Mouse (Mus musculus): Measurements from ENCODE around the gene Vps11. TPM values are rescaled to one million over a fixed set of nuclear protein-coding genes. Genes with fewer than 3 reads are reported as not detected.
"Not testable (repeated sequence)": the region's sequence is repeated elsewhere in the genome, so short reads cannot be mapped to it uniquely, and the experiment has no call there.

Gene Vps11
- total RNA-seq (2021), result 10 to 100 TPM; 53.0 to 72.7 TPM
- long read RNA-seq, experiment 1, transcript Vps11-201 (16 exons, 3,536 nt), result major isoform, 76 of 103 reads
- long read RNA-seq, experiment 1, partial matches to known transcripts, result 19 of 103 reads
- long read RNA-seq, experiment 1, other reads (novel, unspliced or antisense), result 7 of 103 reads
- long read RNA-seq, experiment 2, transcript Vps11-201 (16 exons, 3,536 nt), result major isoform, 28 of 37 reads
- long read RNA-seq, experiment 2, partial matches to known transcripts, result 3 of 37 reads
- long read RNA-seq, experiment 2, other reads (novel, unspliced or antisense), result 6 of 37 reads

DNA sequence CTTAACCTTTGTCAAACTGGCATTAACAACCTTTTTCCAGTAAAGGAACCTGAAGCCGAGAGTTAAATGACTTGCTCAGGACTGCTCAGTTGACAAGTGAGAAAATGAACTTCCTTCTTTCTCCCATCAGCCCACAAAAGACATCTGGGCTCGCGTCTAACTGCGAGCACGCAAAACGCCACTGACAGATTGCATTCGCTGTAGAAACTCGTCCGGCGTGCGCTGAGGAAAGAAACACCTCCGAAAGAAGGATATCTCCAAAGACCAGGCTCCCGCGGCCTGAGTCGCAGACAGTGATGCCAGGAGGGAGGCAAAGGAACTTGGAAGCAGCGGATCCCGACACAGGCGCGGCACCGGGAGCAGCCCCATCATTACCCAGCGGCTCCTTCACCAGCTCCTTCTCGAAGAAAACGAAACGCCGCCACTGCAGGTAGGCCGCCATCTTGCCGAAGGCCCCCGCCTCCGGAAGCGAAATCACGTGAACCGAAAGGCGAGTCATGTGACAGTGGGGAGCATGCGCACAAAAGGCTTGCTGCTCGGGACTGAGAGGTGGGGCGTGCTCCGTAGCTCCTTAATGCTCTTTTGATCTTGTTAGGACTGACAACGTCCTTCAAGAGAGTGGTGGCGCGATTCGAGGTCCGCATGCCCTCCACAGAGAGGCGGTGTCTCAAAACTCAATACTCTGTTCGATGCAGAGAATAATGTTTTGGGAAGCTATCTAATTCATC is at the start of gene Vps11:
Vps11 (minus strand) TSS at position 481 of the 728 bp plus-strand sequence.
- peak; percentile 95 to 96 for DNase-seq

DNA sequence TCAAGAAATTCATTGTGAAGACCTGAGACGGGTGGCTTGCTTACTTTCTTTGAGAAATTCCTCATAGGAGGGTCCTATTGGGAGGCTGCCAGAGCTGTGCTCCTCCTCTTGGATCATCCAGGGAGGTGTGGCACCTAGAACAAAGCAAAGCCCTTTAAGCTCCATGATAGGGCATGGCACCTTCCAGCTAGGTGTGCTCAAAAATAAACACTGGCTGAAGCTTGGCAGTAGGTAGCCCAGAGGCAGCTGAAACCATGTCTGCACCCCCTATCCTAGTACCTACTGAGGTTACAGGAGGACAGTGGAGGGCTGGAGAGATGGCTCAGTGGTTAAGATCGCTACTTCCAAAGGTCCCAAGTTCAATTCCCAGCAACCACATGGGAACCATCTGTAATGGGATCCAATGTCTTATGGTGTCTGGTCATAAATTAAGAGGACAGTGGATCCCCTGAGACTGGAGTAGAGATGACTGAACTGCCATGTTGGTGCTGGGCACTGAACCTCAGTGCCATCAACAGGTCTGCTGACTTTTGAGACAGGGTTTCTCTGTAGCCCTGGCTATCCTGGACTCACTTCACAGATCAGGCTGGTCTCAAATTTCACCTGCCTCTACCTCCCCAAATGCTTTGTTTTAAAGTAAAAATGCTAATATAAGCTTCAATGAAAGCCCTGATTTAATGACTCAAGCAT is 49.3 kb upstream of the Vps11 start:
- no peak for DNase-seq

DNA sequence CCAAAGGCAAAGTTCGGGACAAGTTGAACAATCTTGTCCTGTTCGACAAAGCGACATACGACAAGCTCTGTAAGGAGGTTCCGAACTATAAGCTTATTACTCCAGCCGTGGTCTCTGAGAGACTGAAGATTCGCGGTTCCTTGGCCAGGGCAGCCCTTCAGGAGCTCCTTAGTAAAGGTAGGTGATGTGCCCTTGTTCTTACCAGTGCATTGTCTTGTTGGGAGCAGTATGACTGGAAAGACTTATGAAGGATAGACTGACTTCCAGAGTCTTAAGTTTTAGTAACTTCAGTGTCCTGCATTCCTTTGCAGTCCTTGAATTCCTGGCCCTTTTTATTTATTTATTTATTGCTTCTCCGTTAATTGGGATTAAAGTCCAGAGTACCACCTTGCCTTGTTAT is 47.2 kb upstream of the Vps11 start:
- not testable (repeated sequence) for DNase-seq

DNA sequence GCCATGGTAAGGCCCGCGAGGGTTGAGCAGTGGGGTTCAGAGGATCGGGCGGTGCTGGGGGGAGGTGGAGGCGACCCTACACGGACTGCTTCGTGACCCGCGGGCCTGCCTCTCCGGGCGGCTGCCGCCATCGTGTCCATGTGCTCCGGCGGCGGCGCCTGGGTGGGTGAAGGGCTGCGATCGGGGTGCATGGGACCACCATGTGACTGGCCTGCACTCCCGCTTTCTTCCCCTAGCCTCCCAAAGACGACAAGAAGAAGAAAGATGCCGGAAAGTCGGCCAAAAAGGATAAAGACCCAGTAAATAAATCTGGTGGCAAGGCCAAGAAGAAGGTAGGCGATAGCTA is 46.3 kb upstream of the Vps11 start:
- no peak for DNase-seq

DNA sequence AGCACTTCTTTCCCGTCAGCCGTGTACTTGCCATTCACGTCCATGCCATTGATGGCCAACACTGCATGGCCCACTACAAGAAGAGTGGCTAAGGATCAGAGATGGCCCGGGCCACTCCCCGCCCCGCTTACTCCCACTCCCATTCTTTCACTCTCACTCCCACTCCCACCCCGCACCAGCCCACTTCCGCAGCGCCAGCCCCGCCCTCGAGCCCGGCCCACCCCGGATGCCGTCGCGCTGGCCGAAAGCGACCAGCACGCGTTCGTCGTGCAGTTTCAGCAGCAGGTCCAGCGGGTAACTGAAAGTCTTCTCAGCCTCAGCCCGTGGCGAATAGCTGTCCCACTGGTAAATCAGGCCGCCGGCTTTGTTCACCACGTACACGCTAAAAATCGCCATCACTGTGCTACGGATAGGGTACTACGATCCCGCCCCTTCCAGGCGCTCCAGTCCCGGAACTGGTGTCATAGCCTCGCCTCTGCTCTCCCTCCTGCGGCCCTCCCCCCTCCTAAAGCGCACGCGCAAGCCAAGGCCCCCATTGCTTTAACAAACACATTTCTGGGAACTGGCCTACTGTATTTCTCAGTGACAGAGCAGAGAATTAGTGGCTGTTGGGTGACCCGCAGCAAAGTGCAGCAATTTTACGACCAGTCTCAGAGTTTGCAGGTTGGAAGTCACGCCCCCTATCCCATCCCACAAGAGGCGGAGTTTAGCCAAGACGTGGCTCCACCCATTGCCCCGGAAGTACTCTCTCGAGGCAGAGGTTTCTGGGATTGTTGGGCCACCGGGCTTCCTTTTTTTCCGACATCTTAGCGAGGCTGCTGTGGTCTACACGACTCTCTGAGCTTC is 45.7 kb upstream of the Vps11 start, which contains the start of the genes Rps25 and Trappc4:
Rps25 (plus strand) TSS at position 234 of the 846 bp plus-strand sequence.
Trappc4 (minus strand) TSS at position 695 of the 846 bp plus-strand sequence.
- peak; percentile 93 to 95 for DNase-seq

DNA sequence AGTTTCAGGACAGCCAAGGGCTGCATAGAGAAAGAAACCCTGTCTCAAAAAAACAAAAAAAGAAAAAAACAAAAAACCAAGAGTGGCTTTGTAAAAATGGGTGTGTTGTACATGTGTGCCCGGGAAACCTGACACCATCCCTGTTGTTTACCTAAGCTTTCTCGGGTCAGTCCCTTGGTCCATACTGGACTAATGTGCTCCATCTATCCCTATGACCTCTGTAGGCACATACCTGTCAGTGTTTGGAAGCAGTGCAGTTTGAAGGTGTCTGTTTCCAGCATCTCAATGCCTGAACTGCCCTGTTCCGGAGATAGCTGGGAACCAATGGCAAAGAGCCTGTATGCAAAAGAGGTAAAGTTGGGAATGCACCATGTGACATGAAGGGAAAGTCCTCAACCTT is 43.5 kb upstream of the Vps11 start:
- no peak for DNase-seq

DNA sequence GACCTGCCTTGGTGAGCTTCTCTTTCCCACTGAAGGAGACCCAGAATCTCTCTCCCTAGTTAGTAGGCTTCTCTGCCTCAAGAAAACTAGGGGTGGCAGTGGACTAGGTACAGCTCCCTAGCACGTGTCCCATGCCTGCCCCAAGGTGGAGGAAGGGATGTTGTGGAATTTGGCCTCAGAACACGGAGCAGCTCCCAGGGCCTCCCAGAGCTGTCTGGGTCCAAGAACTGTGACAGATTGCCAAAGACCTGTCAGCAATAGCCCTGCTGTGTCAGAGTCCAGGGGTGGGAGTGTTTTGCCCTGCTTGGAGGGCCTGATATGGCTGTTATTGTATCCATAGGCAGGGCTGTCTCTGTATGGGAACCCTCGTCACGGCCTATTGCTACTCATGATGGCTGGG is 39.6 kb upstream of the Vps11 start:
- peak in 1 of 2 experiments; percentile 49 for DNase-seq

DNA sequence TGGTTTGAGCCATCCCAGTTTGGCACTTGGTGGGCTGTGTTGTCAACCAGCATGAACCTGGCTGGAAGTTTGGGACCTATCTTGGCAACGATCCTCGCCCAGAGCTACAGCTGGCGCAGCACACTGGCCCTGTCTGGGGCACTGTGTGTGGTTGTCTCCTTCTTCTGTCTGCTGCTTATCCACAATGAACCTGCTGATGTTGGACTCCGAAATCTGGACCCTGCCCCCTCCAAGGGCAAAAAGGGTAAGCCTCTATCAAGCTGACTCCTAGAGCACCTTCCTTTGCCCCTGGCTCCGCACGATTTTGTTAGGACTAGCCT is 38.3 kb upstream of the Vps11 start:
- no peak for DNase-seq

DNA sequence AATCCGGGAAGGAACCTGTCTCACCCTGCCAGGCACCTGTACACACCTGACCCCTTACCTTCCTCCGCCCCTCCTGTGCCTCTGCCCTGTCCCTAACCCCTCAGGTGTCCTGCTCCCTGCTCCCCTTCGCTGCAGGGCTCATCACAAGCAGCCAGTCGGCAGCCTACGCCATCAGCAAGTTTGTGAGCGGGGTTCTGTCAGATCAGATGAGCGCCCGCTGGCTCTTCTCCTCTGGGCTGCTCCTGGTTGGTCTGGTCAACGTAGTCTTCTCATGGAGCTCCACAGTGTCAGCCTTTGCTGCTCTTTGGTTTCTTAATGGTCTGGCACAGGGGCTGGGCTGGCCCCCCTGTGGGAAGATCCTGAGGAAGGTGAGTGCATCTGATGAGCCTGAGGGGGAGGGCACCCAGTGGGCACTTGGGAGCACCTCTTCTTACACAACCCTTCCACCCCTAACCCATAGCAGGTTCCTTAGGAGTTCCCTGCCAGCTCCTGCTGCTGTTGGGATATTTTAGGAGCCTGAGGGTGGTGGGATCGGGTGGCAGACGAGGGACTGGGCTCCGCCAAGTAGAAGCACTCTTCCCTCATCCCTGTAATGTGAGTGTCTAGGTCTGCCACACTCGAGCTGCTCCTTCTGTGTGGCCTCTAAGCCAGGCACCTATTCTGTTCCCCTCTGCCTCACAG is 37.8 kb upstream of the Vps11 start:
- no peak for DNase-seq

DNA sequence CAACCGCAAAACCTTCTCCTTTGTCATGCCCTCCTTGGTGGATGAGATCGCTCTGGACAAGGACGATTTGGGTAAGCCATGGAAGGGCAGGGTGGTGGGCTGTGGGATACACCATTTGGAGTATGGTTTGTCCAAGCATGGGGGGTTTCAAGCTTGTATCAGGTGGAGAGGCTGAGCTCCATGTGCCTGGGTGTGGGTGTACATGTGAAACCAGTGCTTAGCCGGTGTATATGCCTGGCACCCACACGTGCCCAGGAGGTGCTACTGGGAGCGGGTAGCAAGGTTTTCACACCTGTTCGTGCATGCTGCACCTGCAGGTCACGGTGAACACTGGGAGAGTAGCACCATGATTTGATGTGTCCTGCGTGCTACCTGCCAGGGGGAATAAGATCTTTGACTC is 37.1 kb upstream of the Vps11 start:
- DNase-seq, result no peak

DNA sequence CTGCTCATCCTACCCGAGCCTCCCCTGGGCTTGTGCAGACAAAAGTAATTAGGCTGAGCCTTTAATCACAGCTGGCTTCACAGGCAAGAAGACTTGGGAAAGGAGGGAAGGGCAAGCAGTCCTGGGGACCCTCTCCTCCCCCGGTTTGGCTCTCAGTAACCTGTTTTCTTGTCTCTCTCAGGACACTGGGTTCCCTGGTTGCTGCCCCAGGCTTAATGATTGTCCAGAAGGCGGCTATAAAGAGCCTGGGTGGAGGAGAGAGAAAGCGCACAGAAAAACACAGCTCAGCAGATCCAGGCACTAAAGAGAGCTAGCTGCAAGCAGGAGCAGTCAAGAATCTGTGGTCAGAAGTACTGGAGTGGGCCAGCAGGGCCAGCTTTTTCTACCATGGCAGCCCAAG is 36.6 kb upstream of the Vps11 start:
- no peak for DNase-seq

DNA sequence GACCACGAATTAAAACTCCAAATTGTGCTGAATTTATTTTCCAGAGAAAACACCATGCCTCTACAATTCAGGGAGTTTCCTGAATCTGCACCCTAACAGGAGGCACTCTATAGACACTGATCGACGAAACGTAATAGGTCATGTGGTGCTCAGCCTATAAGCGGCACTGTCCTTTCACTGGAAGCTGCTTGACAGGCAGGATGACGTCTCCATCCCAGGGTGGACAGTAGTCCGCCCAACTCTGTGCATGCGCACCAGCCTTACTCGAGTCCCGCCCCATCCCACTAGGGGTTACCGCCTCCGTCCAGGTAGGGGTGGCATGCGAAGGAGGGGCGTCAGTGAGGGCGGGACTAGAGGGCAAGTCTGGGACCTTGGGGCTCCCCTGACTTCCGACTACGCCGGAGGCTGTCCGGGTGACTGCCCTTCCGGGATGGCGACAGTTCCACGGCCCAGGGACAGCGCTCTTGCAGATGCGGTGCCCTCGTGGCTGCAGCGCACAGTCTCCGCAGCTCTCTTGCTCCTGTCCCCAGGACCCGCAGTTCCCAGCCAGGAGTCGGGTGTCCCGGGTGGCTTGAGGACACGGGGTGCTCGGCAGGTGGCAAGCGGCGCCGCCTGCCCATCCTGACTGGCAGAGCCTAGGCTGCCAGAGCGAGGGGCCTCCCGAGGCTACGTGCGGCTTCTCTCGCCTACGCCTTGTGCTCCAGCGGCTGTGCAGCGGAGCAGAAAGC is 35.4 kb upstream of the Vps11 start, which contains the start of gene Slc37a4:
Slc37a4 (plus strand) TSS at position 169 of the 728 bp plus-strand sequence.
- peak; percentile 99 for DNase-seq

DNA sequence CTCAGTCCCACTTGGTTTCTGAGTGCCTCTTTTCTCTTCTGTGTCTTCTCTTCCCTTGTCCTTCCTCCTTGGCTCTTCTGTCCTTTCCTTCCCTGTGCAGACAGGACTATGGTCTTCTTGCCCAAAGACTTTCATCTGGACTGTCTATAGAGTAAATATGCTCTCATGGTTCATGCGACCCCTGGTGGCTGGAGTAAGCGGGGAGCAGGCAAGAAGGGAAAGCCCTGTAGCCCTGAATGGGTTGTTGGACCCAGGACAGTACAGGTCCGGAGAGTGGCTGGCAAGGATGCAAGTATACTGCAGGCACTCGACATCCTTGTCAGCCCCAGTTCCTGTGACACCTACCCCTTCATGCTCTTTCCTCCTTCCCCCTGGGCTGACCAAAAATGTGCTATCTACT is 30.0 kb upstream of the Vps11 start:
- DNase-seq, result peak; percentile 78 to 87

DNA sequence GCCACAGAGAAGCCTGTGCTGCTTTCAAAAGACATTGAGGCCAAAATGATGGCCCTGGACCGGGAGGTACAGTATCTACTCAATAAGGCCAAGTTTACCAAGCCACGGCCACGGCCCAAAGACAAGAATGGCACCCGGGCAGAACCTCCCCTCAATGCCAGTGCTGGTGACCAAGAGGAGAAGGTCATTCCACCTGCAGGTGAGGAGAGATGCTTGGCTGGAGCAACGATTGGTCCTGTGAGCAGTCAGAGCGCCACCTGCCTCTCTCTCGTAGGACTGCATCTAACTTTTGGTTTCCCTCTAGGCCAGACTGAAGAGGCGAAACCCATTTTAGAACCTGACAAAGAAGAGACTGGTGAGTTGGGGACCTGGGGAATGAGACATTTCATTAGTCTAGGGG is 27.8 kb upstream of the Vps11 start:
- peak; percentile 37 to 71 for DNase-seq

DNA sequence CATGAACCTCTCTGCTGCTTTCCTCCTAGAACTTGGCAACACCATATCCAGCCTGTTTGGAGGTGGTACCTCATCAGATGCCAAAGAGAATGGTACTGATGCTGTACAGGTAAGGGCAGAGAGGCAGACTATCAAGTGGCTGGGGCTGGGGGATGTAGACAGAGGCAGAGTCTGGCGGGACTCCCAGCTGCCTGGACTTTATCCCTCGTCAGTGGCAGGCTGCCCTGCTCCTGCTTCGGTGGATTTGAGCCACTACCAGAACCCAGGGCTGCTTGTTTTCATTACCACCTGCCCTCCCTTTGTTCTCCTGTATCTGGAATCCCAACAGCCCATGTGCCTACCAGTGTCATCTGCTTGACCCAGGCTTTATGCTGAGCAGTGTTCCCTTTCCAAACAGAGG is 25.8 kb upstream of the Vps11 start:
- DNase-seq, result no peak

DNA sequence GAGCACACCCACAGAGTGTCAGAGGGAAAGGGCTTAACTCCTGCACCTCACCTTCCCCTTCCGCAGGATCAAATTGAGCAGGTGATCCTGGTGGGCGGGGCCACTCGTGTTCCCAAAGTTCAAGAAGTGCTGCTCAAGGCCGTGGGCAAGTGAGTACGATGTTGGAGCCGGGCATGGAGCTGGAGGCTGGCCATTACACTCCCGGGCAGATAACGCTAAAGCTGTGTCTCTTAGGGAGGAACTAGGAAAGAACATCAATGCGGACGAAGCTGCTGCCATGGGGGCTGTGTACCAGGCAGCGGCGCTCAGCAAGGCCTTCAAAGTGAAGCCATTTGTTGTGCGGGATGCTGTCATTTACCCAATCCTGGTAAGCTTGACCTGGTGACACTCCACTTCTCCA is 23.1 kb upstream of the Vps11 start:
- DNase-seq, result no peak

DNA sequence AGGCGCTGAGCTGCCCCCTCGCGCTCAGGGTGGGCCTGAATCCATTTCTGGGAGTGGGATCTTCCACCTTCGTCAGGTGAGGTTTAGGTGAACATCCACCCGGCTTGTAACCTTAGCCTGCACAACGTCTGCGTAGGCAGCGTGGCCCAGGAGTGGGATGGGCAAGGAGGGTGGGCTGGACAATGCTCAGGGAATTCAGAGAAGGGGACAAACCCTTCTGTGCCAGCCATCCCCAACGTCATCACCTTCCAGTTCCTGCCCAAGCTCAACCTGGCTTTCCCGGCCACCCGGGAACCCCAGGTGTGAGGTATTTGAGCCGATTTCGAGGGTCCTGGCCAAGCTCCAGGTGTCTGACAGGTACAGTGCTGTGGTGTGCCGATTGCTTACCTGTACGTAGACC is 18.4 kb upstream of the Vps11 start:
- no peak for DNase-seq

DNA sequence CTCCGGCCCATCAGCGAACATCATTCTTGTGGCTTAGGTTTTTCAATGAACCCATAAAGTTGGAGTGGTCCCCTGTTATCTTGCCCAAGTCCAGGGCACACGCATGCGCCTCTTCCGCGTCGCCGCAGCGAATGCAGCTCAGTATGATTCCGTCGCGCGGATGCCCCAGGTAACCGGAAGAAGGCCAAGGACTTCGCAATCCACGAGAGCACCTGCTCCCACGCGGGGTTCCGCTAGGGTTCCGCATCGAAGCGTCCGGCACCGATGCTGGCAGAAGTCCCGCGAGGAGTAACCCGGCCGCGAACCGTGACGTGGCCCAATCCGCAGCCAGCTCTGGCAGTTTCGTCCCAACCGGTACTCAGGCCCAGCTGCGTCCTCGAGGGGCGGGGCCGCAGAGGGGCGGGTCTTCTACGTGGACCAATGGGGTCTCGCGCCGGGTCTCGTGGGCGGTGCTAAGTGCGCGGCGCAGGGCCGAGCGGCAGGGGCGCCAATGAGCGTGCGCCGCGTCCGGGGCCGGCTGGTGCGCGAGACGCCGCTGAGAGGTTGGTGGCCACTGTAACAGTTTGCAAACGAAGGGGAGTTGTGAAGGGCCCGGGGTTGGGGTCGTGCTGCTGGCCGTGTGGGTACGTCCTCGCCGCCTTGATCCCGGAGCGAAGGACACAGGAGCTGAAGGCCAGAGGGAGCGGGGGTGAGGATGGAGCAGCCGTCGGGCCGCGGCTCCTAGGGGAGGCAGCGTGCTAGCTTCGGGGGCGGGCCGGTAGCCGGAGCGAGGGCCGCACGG is 17.8 kb upstream of the Vps11 start, which contains the start of gene Hyou1:
Hyou1 (plus strand) TSS at position 437 of the 781 bp plus-strand sequence.
- peak; percentile 99 for DNase-seq

DNA sequence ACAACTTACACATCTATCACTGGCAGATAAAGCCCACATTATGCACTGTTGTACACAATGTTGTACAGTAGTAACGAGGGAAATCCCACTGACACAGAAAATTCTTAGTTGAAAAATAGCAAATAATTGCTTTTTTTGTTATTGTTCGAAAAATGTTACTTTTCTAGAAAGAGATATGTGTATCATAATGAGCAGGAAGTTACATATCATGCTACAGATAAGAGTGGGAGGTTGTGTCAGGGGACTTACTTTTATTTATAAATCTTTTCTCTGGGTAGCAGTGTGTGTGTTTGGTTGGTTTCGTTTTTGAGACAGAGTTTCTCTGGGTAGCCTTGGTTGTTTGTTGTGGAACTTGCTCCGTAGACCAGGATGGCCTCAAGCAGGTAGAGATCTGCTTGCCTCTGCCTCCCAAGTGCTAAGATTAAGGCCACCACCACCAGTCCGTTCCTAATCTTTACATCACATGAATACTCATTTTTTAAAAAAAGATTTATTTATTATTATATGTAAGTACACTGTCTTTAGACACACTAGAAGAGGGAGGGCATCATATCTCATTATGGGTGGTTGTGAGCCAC is 16.8 kb upstream of the Vps11 start:
- no peak for DNase-seq

DNA sequence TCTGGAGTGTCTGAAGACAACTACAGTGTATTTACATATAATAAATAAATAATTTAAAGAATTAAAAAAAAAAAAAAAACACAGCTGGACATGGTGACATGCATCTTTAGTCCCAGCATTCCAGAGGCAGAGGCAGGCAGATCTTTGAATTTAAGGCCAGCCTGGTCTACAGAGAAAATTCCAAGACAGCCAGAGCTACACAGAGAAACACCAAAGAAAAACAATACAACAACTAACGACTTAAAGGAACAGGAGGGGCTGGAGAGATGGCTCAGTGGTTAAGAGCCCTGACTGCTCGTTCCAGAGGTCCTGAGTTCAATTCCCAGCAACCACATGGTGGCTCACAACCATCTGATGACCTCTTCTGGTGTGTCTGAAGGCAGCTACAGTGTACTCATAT is 15.9 kb upstream of the Vps11 start:
- DNase-seq, result not testable (repeated sequence)
